In the genomic region with DNA sequence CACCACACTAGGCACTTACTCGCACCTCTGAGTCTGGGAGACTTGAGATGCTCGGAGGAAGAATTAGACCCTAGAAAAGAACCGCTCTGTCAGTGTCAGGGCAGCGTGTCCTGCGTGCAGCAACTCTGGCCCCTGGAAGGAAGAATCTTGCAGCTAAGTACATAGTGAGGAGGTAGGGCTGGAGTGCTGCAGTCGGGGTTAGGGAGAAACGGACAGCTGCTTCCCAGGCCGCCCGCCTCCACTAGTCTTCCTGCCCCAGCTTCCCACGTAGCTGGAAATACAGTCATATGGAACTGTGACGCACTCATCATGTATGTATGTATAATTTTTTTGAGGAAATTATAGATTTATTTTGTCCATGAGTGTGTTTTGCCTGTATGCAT, we compare ENCODE assay signal across 32 mouse cellular contexts. TPM values are rescaled to one million over a fixed set of nuclear protein-coding genes. Genes with fewer than 3 reads are reported as not detected.
DNase-seq lines count a peak whose midpoint lies in the region; ATAC-seq lines count a peak whose summit lies in the region.
"Had no signal": no experiment of that assay in that cellular context is flagged by ENCODE, and none has a peak within 500 bp of the region (broad histone marks: within the 10 kb centered on the region; RNA-seq: fewer than 3 reads in every experiment).

No protein-coding gene starts in this region.

- H3K36me3 ChIP-seq in forebrain, embryonic 15.5 days: peaks cover 19% of the 10 kb centered on the region
- peaks cover 2% of the 10 kb centered on the region for H3K36me3 ChIP-seq in forebrain, embryonic 11.5 days (ENCODE audit: control insufficient read depth, insufficient read depth, low read length)
- H3K36me3 ChIP-seq in hindbrain, embryonic 16.5 days (ENCODE audit: control insufficient read depth, insufficient read depth, low read length): peaks cover 5% of the 10 kb centered on the region
- peaks cover 50% of the 10 kb centered on the region for H3K36me3 ChIP-seq in hindbrain, embryonic 14.5 days (replicated peaks; ENCODE audit: control insufficient read depth, insufficient read depth)
- peaks cover 27% of the 10 kb centered on the region for H3K36me3 ChIP-seq in lung, embryonic 15.5 days

- peak overlapping the region; percentile 54; the same call in 1 of the 2 replicates for H3K27ac ChIP-seq in forebrain, embryonic 15.5 days (replicated peaks)
- H3K27ac ChIP-seq in forebrain, embryonic 11.5 days (ENCODE audit: low read depth, low read length): no peak overlapping the region
- H3K27ac ChIP-seq in hindbrain, embryonic 16.5 days (ENCODE audit: low read depth, low read length): 0 out of 2 replicates have a peak overlapping the region, but pooled peaks have one; percentile 6
- no peak overlapping the region for H3K27ac ChIP-seq in hindbrain, embryonic 14.5 days
- peak overlapping the region; percentile 43; the same call in 1 of the 2 replicates for H3K27ac ChIP-seq in lung, embryonic 15.5 days
- H3K27ac ChIP-seq: embryonic facial prominence, embryonic 13.5 days; forebrain, embryonic 10.5 days; hindbrain, embryonic 15.5 days; intestine, embryonic 15.5 days; neural tube, embryonic 12.5 days had no signal

- no peak overlapping the region for H3K9ac ChIP-seq in forebrain, embryonic 15.5 days (replicated peaks)
- H3K9ac ChIP-seq in forebrain, embryonic 11.5 days (ENCODE audit: low read length): no peak overlapping the region
- H3K9ac ChIP-seq in hindbrain, embryonic 16.5 days (ENCODE audit: low read depth, low read length): no peak overlapping the region
- no peak overlapping the region for H3K9ac ChIP-seq in hindbrain, embryonic 14.5 days
- H3K9ac ChIP-seq in lung, embryonic 15.5 days: no peak overlapping the region
- H3K9ac ChIP-seq: embryonic facial prominence, embryonic 13.5 days; heart, embryonic 12.5 days; hindbrain, embryonic 15.5 days; intestine, embryonic 15.5 days; liver, embryonic 15.5 days had no signal

- H3K4me3 ChIP-seq in forebrain, embryonic 15.5 days: no peak overlapping the region
- H3K4me3 ChIP-seq in forebrain, embryonic 11.5 days (ENCODE audit: low read depth, low read length): no peak overlapping the region
- no peak overlapping the region for H3K4me3 ChIP-seq in hindbrain, embryonic 16.5 days (ENCODE audit: low read length)
- no peak overlapping the region for H3K4me3 ChIP-seq in hindbrain, embryonic 14.5 days (replicated peaks; ENCODE audit: low read length)
- H3K4me3 ChIP-seq in lung, embryonic 15.5 days: no peak overlapping the region
- H3K4me3 ChIP-seq: embryonic facial prominence, embryonic 13.5 days; forebrain, embryonic 10.5 days; heart, embryonic 12.5 days; hindbrain, embryonic 15.5 days; intestine, embryonic 15.5 days; liver, embryonic 15.5 days; neural tube, embryonic 12.5 days had no signal

- H3K4me2 ChIP-seq in forebrain, embryonic 15.5 days (replicated peaks): no peak overlapping the region
- H3K4me2 ChIP-seq in forebrain, embryonic 11.5 days (ENCODE audit: low read depth, low read length, severe bottlenecking): no peak overlapping the region
- no peak overlapping the region for H3K4me2 ChIP-seq in hindbrain, embryonic 16.5 days (ENCODE audit: low read length)
- no peak overlapping the region for H3K4me2 ChIP-seq in hindbrain, embryonic 14.5 days (replicated peaks)
- H3K4me2 ChIP-seq in lung, embryonic 15.5 days: no peak overlapping the region
- H3K4me2 ChIP-seq: embryonic facial prominence, embryonic 13.5 days; heart, embryonic 12.5 days; hindbrain, embryonic 15.5 days; intestine, embryonic 15.5 days; liver, embryonic 15.5 days; neural tube, embryonic 12.5 days had no signal

- 92% methylated on average over 11 of the region's 11 CpGs for WGBS in forebrain, embryonic 15.5 days
- WGBS in forebrain, embryonic 11.5 days: 93% methylated on average over 11 of the region's 11 CpGs
- 89% methylated on average over 11 of the region's 11 CpGs for WGBS in hindbrain, embryonic 16.5 days
- 87% methylated on average over 11 of the region's 11 CpGs for WGBS in hindbrain, embryonic 14.5 days
- WGBS in lung, embryonic 15.5 days: 84% methylated on average over 11 of the region's 11 CpGs

- peaks cover 14% of the 10 kb centered on the region for H3K4me1 ChIP-seq in forebrain, embryonic 15.5 days
- H3K4me1 ChIP-seq in forebrain, embryonic 11.5 days (replicated peaks; ENCODE audit: control insufficient read depth, insufficient read depth, low read length): no peaks in the 10 kb centered on the region
- no peaks in the 10 kb centered on the region for H3K4me1 ChIP-seq in hindbrain, embryonic 16.5 days (ENCODE audit: control insufficient read depth, insufficient read depth, low read depth, low read length)
- no peaks in the 10 kb centered on the region for H3K4me1 ChIP-seq in hindbrain, embryonic 14.5 days (replicated peaks; ENCODE audit: control insufficient read depth, insufficient read depth, low read length)
- no peaks in the 10 kb centered on the region for H3K4me1 ChIP-seq in lung, embryonic 15.5 days
- H3K4me1 ChIP-seq: embryonic facial prominence, embryonic 13.5 days; forebrain, embryonic 10.5 days; heart, embryonic 12.5 days; intestine, embryonic 15.5 days; neural tube, embryonic 12.5 days had no signal

- H3K9me3 ChIP-seq in forebrain, embryonic 15.5 days: no peaks in the 10 kb centered on the region
- no peaks in the 10 kb centered on the region for H3K9me3 ChIP-seq in forebrain, embryonic 11.5 days (ENCODE audit: control insufficient read depth, low read length)
- H3K9me3 ChIP-seq in hindbrain, embryonic 16.5 days (ENCODE audit: control insufficient read depth, low read length): no peaks in the 10 kb centered on the region
- H3K9me3 ChIP-seq in hindbrain, embryonic 14.5 days (ENCODE audit: control insufficient read depth, low read length): no peaks in the 10 kb centered on the region
- no peaks in the 10 kb centered on the region for H3K9me3 ChIP-seq in lung, embryonic 15.5 days
- H3K9me3 ChIP-seq: embryonic facial prominence, embryonic 13.5 days; heart, embryonic 12.5 days; hindbrain, embryonic 15.5 days; intestine, embryonic 15.5 days; liver, embryonic 15.5 days; neural tube, embryonic 12.5 days had no signal

- H3K27me3 ChIP-seq in forebrain, embryonic 15.5 days: no peaks in the 10 kb centered on the region
- H3K27me3 ChIP-seq in forebrain, embryonic 11.5 days (ENCODE audit: control insufficient read depth, insufficient read depth, low read length): no peaks in the 10 kb centered on the region
- no peaks in the 10 kb centered on the region for H3K27me3 ChIP-seq in hindbrain, embryonic 16.5 days (replicated peaks; ENCODE audit: control insufficient read depth, insufficient read depth, low read length)
- no peaks in the 10 kb centered on the region for H3K27me3 ChIP-seq in hindbrain, embryonic 14.5 days (ENCODE audit: control insufficient read depth, insufficient read depth, low read length)
- H3K27me3 ChIP-seq in lung, embryonic 15.5 days: no peaks in the 10 kb centered on the region
- H3K27me3 ChIP-seq: embryonic facial prominence, embryonic 13.5 days; heart, embryonic 12.5 days; hindbrain, embryonic 15.5 days; intestine, embryonic 15.5 days; liver, embryonic 15.5 days; neural tube, embryonic 12.5 days; Patski had no signal

- ATAC-seq in forebrain, embryonic 15.5 days (replicated peaks): no peak
- no peak for ATAC-seq in forebrain, embryonic 11.5 days (replicated peaks; ENCODE audit: low FRiP score)
- ATAC-seq in hindbrain, embryonic 16.5 days: no peak
- ATAC-seq in hindbrain, embryonic 14.5 days (ENCODE audit: low FRiP score): no peak
- no peak for ATAC-seq in lung, embryonic 15.5 days (ENCODE audit: borderline replicate concordance, extremely low read depth, low FRiP score, low TSS enrichment)
- ATAC-seq: intestine, embryonic 15.5 days; Patski had no signal

- no peak for DNase-seq in forebrain, embryonic 11.5 days (ENCODE audit: low spot score)
- DNase-seq in hindbrain, embryonic 14.5 days (ENCODE audit: low spot score): no peak
- DNase-seq in lung, adult 18-20 months: no peak
- DNase-seq in R1 (ENCODE audit: low read depth, low spot score): peak; percentile 38
- DNase-seq in ovary, postnatal 14 days (ENCODE audit: low spot score): no peak
- DNase-seq: adrenal gland, postnatal 25 days; heart, adult 18-20 months; heart, postnatal 4 days; kidney, adult 2 months; kidney, postnatal 36 days; layer of hippocampus, postnatal 36 days; midbrain, embryonic 14.5 days; retina, postnatal 1 day; spleen, adult 18-20 months; thymus, postnatal 14 days had no signal

RNA-seq across cellular contexts. Expression of gene Ascc2, which starts 24.9 kb away (rescaled TPM):
- polyA plus RNA-seq in forebrain, embryonic 15.5 days (2015; fragmentation: Nextera tagmentation; extraction: Ambion mirVana): 24.0 and 27.1 TPM in 2 replicates
- polyA plus RNA-seq in forebrain, embryonic 11.5 days (2014; fragmentation: Nextera tagmentation; extraction: Ambion mirVana): 36.7 and 39.2 TPM in 2 replicates
- 18.4 and 20.6 TPM in 2 replicates for polyA plus RNA-seq in hindbrain, embryonic 16.5 days (2015; fragmentation: Nextera tagmentation; extraction: Ambion mirVana)
- polyA plus RNA-seq in hindbrain, embryonic 14.5 days (2014; fragmentation: Nextera tagmentation; extraction: Ambion mirVana): 19.5 and 20.2 TPM in 2 replicates
- polyA plus RNA-seq in lung, embryonic 15.5 days (2015; fragmentation: Nextera tagmentation; extraction: Ambion mirVana): 32.6 and 35.1 TPM in 2 replicates

RNA-seq across cellular contexts. Expression of gene Uqcr10, which starts 41.7 kb away (rescaled TPM):
- 538 and 557 TPM in 2 replicates for polyA plus RNA-seq in forebrain, embryonic 15.5 days (2015; fragmentation: Nextera tagmentation; extraction: Ambion mirVana)
- 550 and 552 TPM in 2 replicates for polyA plus RNA-seq in forebrain, embryonic 11.5 days (2014; fragmentation: Nextera tagmentation; extraction: Ambion mirVana)
- 662 and 774 TPM in 2 replicates for polyA plus RNA-seq in hindbrain, embryonic 16.5 days (2015; fragmentation: Nextera tagmentation; extraction: Ambion mirVana)
- polyA plus RNA-seq in hindbrain, embryonic 14.5 days (2014; fragmentation: Nextera tagmentation; extraction: Ambion mirVana): 603 and 721 TPM in 2 replicates
- 763 and 796 TPM in 2 replicates for polyA plus RNA-seq in lung, embryonic 15.5 days (2015; fragmentation: Nextera tagmentation; extraction: Ambion mirVana)

RNA-seq across cellular contexts. Expression of gene Zmat5, which starts 42.0 kb away (rescaled TPM):
- 72.3 and 78.4 TPM in 2 replicates for polyA plus RNA-seq in forebrain, embryonic 15.5 days (2015; fragmentation: Nextera tagmentation; extraction: Ambion mirVana)
- polyA plus RNA-seq in forebrain, embryonic 11.5 days (2014; fragmentation: Nextera tagmentation; extraction: Ambion mirVana): 70.9 and 76.4 TPM in 2 replicates
- polyA plus RNA-seq in hindbrain, embryonic 16.5 days (2015; fragmentation: Nextera tagmentation; extraction: Ambion mirVana): 63.5 and 64.1 TPM in 2 replicates
- 57.3 and 58.3 TPM in 2 replicates for polyA plus RNA-seq in hindbrain, embryonic 14.5 days (2014; fragmentation: Nextera tagmentation; extraction: Ambion mirVana)
- polyA plus RNA-seq in lung, embryonic 15.5 days (2015; fragmentation: Nextera tagmentation; extraction: Ambion mirVana): 70.8 and 81.4 TPM in 2 replicates

RNA-seq across cellular contexts. Expression of gene Gm11032, which starts 42.6 kb away (rescaled TPM):
- polyA plus RNA-seq in forebrain, embryonic 15.5 days (2015; fragmentation: Nextera tagmentation; extraction: Ambion mirVana): not detected in 2 replicates
- polyA plus RNA-seq in forebrain, embryonic 11.5 days (2014; fragmentation: Nextera tagmentation; extraction: Ambion mirVana): not detected in 2 replicates
- polyA plus RNA-seq in hindbrain, embryonic 16.5 days (2015; fragmentation: Nextera tagmentation; extraction: Ambion mirVana): not detected in 2 replicates
- polyA plus RNA-seq in hindbrain, embryonic 14.5 days (2014; fragmentation: Nextera tagmentation; extraction: Ambion mirVana): not detected in 2 replicates
- not detected in 2 replicates for polyA plus RNA-seq in lung, embryonic 15.5 days (2015; fragmentation: Nextera tagmentation; extraction: Ambion mirVana)
- polyA plus RNA-seq: brain, embryonic 14.5 days; embryonic facial prominence, embryonic 13.5 days; forebrain, embryonic 10.5 days; heart, embryonic 12.5 days; heart, postnatal 0 days; hindbrain, embryonic 15.5 days; intestine, embryonic 15.5 days; kidney, adult 2 months; kidney, embryonic 16.5 days; limb, embryonic 14.5 days; liver, embryonic 15.5 days; midbrain, embryonic 14.5 days; neural tube, embryonic 12.5 days; Patski; stomach, embryonic 16.5 days; urinary bladder, adult 2 months had no signal

Comparison
In these comparisons a context has a peak if more than half of its experiments do, and no peak if none do; other contexts are left out.
1. H3K27ac ChIP-seq: peak in forebrain, embryonic 15.5 days (single experiment), hindbrain, embryonic 16.5 days (single experiment) and lung, embryonic 15.5 days (single experiment); none in forebrain, embryonic 11.5 days (single experiment) and hindbrain, embryonic 14.5 days (single experiment).